Mouse (Mus musculus) embryonic fibroblast, embryonic 13.5 days (primary cell): ENCODE measurements around the gene Slc9a8. TPM values are rescaled to one million over a fixed set of nuclear protein-coding genes. Genes with fewer than 3 reads are reported as not detected.

Source experiments
- H3K27ac ChIP-seq: 2 replicates; pipeline ENCODE4 v1.5.1; 2012; ENCODE audit warnings: low read length, control low read depth, inconsistent platforms; ENCODE audit not compliant: insufficient read depth
- H3K4me1 ChIP-seq: 2 replicates; pipeline ENCODE4 v1.6.1; 2011; ENCODE audit warnings: low read length; ENCODE audit not compliant: control insufficient read depth, insufficient read depth
- H3K4me3 ChIP-seq: 2 replicates; pipeline ENCODE4 v1.5.1; 2011; ENCODE audit warnings: mild to moderate bottlenecking, control low read depth, low read length; ENCODE audit not compliant: insufficient read depth
- CTCF ChIP-seq: IDR thresholded peaks from 2 replicates; pipeline ENCODE4 v1.5.1; 2011; ENCODE audit warnings: mild to moderate bottlenecking, control low read depth, low read length, moderate library complexity, borderline replicate concordance; ENCODE audit not compliant: insufficient read depth
- POLR2A ChIP-seq: IDR thresholded peaks from 2 replicates; pipeline ENCODE4 v1.6.1; 2011; ENCODE audit warnings: low read depth, mild to moderate bottlenecking, control low read depth, low read length, moderate library complexity
- polyA plus RNA-seq: library from polyadenylated mRNA; stranded (reverse); fragments of >200 nt; gene quantifications from 2 replicates; pipeline ENCODE4 v1.2.4, GENCODE M21; 2011; ENCODE audit warnings: low read depth; ENCODE audit not compliant: missing spikeins, insufficient read length

The Slc9a8 gene
- polyA plus RNA-seq, 1 experiment = 38.0 TPM

DNA sequence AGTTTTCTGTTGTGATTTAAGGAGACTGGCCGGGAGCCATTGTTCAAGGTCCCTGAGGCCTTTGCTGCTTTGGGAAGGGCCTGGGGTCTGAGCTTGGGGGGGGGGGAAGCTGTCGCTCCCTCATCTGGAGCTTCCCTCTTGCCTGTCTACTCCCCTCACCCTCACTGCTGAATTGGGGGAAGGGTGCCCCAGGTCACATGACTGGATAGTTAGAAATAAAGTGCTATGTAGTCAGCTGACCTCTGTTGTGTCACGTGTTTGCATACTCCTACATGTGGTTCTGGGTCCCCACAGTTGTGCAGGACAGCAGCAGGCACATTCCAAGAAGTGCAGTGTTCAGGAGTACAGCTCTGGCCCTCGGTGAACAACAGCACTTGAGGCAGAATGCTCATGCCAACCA lies 55.2 kb downstream of the Slc9a8 start:
- Histone ChIP-seq H3K4me3 (no peak overlapping the region), H3K4me1 (no peaks in the 10 kb centered on the region), H3K27ac (no peak overlapping the region)
- TF ChIP-seq POLR2A (no peak), CTCF (no peak)

DNA sequence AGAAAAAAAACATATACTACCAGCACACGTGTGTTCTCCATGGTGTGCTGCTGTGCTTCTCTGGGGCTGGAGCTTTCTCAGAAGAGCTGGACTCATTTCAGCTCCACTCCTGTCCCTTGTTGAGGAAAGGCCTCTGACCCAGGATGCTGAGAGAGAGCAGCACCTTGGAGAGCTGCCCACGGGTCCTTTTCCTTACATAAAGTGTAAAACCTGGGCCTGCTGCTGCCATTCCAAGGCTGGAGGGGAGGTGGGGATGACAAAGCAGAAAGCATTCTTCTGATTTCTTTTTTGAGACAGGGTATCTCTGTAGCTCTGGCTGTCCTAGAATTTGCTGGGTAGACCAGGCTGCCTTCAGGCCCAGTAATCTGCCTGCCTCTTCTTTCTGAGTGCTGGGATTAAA lies 56.6 kb downstream of the Slc9a8 start:
- TF ChIP-seq POLR2A (no peak), CTCF (no peak)
- no peak overlapping the region for H3K27ac ChIP-seq
- H3K4me3 ChIP-seq = no peak overlapping the region
- H3K4me1 ChIP-seq = no peaks in the 10 kb centered on the region

DNA sequence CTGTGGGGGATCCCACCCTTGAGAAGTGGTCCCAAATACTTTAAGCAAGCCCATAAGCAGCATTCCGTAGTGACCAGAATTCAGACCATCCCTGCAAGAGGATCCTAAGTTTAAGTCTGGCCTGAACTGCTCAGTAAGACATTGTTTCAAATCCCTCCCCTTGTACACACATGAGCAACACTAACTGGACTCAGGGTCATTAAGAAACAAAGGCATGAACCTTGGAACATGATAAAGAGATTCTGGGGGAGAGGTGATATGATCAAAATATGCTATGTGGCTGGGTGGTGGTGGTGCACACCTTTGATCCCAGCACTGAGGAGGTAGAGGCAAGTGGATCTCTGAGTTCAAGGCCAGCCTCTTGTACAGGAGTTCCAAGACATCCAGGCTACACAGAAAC lies 58.0 kb downstream of the Slc9a8 start:
- TF ChIP-seq CTCF (no peak), POLR2A (no peak)
- Histone ChIP-seq H3K27ac (no peak overlapping the region), H3K4me1 (no peaks in the 10 kb centered on the region), H3K4me3 (no peak overlapping the region)

DNA sequence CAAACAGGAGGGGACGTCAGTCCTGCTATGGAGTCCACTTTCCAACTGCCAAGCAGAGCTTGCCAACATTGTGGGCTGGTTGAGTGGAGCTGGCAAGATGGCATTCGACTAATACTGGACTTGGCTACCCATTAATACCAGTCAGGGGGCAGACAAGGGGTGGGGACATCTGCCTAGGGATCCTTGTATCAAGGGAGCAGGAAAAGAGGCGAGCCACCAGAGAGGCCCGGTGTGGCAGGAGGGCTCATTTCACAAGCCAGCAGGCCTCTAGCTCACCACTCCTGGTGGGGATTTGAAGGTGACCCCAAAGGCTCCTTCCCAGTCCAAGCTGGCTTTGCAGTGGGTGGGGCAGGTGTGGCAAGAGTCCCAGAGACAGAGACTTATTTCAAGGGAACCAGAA lies 61.2 kb downstream of the Slc9a8 start:
- Histone ChIP-seq H3K4me3 (no peak overlapping the region), H3K4me1 (no peaks in the 10 kb centered on the region), H3K27ac (no peak overlapping the region)
- no peak for TF ChIP-seq CTCF

DNA sequence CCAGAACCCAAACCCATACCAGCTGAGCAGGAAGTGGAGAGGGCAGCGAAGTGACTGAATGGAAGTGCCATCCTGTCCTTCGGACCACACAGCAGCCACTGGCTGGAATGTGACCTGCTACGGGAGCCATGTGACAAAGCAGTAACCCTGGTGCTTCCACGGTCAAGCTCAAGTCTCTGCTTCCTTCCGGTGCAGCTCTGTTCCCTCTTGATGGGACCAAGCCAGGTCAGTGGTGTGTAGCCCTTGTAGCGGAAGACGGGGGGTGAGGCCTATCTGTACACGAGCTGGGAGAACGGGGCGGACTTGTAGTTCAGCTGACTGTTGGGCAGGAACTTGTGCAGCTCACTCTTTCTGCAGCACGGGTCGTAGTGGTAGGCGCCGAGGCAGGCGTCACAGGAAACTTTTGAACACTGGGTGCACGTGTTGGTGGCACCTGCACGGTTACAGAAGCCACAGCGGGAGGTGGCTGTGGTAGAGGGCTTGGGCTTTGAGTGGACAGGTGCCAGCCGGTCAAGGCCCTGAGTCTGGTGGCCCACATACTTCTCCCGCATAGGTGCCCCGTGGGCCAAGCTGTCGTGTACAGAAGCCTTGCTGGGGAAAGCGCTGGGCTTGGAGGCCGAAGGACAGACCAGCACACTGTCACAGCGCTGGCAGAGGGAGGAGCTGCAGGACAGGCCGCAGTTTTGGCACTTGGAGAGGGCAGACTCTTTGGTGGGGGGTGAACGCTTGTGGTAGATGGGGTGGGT lies 61.7 kb downstream of the Slc9a8 start:
- Histone ChIP-seq H3K27ac (no peak overlapping the region), H3K4me1 (no peaks in the 10 kb centered on the region), H3K4me3 (no peak overlapping the region)
- no peak for TF ChIP-seq POLR2A
- TF ChIP-seq CTCF = no peak

DNA sequence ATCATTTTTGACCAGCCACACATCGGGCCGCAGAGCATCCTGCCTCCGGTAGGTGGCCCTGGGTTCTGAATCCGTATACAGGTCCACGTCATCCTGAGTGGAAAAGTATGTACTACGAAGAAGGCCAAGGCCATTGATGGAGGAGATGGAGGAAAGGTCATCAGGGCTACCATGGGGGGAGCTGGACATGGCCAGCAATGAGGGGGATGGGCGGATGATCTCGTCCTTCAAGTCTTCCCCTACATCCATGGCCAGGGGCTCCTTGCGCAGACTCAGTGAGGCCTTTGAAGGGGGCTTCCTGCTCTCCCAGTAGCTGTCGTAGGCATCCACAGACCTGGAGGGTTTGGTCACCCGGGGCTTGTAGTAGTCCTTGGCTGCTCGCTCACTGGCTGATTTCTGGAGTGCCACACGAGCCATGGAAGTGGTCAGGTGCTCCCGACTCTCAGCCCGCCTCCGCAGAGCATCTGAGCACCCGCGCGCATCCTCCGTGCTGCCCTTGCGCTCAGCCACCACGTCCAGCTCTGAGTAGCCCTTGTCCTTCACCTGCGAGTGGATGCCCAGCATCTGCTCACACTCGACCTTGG lies 62.4 kb downstream of the Slc9a8 start:
- no peak overlapping the region for H3K27ac ChIP-seq
- TF ChIP-seq CTCF (no peak), POLR2A (no peak)
- H3K4me1 ChIP-seq = no peaks in the 10 kb centered on the region
- H3K4me3 ChIP-seq = no peak overlapping the region

DNA sequence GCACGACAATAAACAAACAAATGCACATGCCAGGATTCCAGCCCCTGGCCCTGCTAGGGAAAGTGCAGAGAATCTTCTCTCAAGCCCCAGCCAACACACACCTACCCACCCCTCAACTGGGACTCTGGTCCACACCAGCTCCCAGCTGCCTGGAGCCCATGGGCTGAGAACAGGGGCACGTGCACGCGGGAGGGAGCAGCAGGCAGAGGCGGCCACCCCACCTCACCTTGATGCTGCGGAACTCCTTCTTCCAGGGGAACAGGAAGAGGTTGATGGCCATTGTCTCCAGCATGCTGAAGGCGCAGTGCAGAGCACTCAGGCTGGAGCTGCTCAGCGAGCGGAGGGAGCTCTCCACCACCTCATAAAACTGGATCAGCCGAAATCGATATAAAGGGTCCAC lies 63.4 kb downstream of the Slc9a8 start:
- Histone ChIP-seq H3K4me3 (no peak overlapping the region), H3K4me1 (no peaks in the 10 kb centered on the region), H3K27ac (no peak overlapping the region)
- no peak for TF ChIP-seq CTCF

DNA sequence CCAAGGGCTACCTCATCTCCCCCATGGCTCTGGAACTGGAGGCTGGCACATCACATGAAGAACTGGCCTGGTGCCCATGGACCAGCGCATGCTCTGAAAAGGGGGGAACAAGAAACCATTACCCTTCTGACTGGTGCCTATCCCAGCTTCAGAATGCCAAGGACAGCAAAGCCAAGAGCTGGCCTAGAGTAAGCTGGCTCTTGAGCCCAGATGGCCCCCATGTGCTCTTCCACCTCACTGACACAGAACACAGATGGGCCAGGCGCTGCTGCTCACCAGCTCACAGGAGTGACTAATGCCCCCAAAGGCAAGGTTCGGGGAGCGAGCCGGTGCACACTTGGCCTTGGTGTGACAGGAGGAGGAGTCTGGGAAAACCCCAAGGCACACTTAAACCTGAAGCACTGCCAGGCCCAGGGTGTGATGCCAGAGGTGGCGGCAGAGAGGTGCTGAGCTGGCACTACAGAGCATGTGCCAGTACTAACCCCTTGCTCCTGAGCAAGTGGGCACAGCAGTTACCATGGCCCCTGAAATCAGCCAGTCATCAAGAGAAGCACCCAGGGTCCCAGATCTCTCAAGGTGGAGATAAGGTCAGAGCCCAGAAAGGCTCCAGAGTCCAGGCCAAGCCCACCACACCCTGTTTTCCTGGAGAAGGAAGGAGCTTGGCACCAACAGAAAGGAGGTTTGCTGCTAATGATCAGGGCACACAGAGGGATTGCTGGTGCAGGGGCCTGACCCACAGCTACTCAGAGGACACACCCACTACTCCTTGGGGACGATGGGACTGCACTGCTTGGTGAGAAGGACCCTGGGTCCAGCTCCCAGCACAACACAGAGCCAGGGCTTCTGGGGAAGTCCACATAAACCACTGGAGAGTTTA lies 64.2 kb downstream of the Slc9a8 start:
- Histone ChIP-seq H3K4me1 (0 out of 2 replicates have a peak, but pooled peaks cover 2% of the 10 kb centered on the region), H3K4me3 (no peak overlapping the region), H3K27ac (no peak overlapping the region)
- no peak for TF ChIP-seq CTCF
- TF ChIP-seq POLR2A = no peak

DNA sequence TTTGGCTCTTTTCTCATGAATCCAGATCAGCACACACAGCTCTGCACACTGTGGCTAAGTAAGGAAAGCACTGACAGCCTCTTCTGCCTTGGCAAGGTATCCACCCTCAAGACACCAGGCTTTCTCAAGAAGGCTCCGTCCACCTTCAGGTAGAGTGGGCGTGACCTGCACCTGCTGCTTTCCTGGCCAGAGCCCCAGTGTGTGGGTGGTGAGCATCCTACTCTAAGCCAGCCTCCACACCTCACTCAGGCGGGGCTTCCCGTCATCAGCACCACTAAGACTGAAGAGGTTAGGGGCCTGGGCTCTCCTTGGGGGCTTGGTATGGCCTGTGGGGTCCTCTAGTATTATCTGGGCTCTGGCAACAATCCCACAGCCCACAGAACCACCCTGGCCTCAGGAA lies 65.1 kb downstream of the Slc9a8 start:
- 0 out of 2 replicates have a peak, but pooled peaks cover 5% of the 10 kb centered on the region for H3K4me1 ChIP-seq
- no peak overlapping the region for H3K27ac ChIP-seq
- no peak for TF ChIP-seq CTCF
- no peak for TF ChIP-seq POLR2A
- H3K4me3 ChIP-seq = no peak overlapping the region

DNA sequence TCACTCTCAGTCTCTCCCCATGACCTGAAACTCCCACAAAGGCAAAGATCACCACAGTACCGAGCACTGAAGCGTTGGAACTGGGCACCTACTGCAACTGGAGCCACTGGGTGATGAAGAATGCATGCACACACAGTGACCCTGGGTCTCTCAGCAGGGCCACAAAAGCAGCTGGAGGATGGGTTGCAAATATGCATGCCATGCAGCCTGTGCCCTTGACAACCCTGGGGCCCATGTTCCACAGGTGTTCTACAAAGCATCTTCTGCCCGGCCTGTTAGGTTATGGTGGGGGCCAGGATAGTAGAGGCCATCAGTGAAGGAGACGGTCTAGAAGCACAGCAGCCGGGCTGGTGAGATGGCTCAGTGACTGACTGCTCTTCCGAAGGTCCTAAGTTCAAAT lies 66.0 kb downstream of the Slc9a8 start:
- TF ChIP-seq POLR2A (no peak), CTCF (no peak)
- no peak overlapping the region for H3K4me3 ChIP-seq
- H3K27ac ChIP-seq = no peak overlapping the region
- 0 out of 2 replicates have a peak, but pooled peaks cover 5% of the 10 kb centered on the region for H3K4me1 ChIP-seq
